Mouse (Mus musculus): ENCODE measurements around the gene Olfr1392.
"Not testable (repeated sequence)": the region's sequence is repeated elsewhere in the genome, so short reads cannot be mapped to it uniquely, and the experiment has no call there.

The Olfr1392 gene

GRCm38 (mm10) chr11:49284982-49285381 is at the start of gene Olfr1392:
TSS of gene Olfr1392 (plus strand) at chr11:49285282.
- not testable (repeated sequence) for DNase-seq (ENCODE audit: low spot score)

- no peak for DNase-seq (ENCODE audit: low spot score)
Measured at GRCm38 (mm10) chr11:49235459-49236207, 49.4 kb upstream of the Olfr1392 start.

GRCm38 (mm10) chr11:49236891-49237290 is 48.2 kb upstream of the Olfr1392 start:
- no peak for DNase-seq (ENCODE audit: low spot score)

- DNase-seq (ENCODE audit: low spot score), result no peak
Measured at GRCm38 (mm10) chr11:49237532-49237931, 47.5 kb upstream of the Olfr1392 start.

GRCm38 (mm10) chr11:49240310-49240709 is 44.8 kb upstream of the Olfr1392 start:
- DNase-seq (ENCODE audit: low spot score), result no peak

GRCm38 (mm10) chr11:49240874-49241273 is 44.2 kb upstream of the Olfr1392 start:
- DNase-seq (ENCODE audit: low spot score), result no peak

- no peak for DNase-seq (ENCODE audit: low spot score)
Measured at GRCm38 (mm10) chr11:49241471-49241870, 43.6 kb upstream of the Olfr1392 start.

GRCm38 (mm10) chr11:49242944-49243626 is 42.0 kb upstream of the Olfr1392 start:
- peak; percentile 59 for DNase-seq (ENCODE audit: low spot score)

- DNase-seq (ENCODE audit: low spot score), result peak; percentile 96
Measured at GRCm38 (mm10) chr11:49243727-49244594, 41.1 kb upstream of the Olfr1392 start, which contains the start of gene Mgat1. TSS of gene Mgat1 (plus strand) at chr11:49244191.

- no peak for DNase-seq (ENCODE audit: low spot score)
Measured at GRCm38 (mm10) chr11:49244595-49244930, 40.5 kb upstream of the Olfr1392 start.

- DNase-seq (ENCODE audit: low spot score), result peak; percentile 31
Measured at GRCm38 (mm10) chr11:49245176-49245575, 39.9 kb upstream of the Olfr1392 start.

GRCm38 (mm10) chr11:49245634-49246415 is 39.3 kb upstream of the Olfr1392 start:
- no peak for DNase-seq (ENCODE audit: low spot score)

GRCm38 (mm10) chr11:49246523-49246922 is 38.6 kb upstream of the Olfr1392 start:
- DNase-seq (ENCODE audit: low spot score), result no peak

GRCm38 (mm10) chr11:49247255-49247654 is 37.8 kb upstream of the Olfr1392 start:
- no peak for DNase-seq (ENCODE audit: low spot score)

- DNase-seq (ENCODE audit: low spot score), result no peak
Measured at GRCm38 (mm10) chr11:49248226-49248973, 36.7 kb upstream of the Olfr1392 start.

- DNase-seq (ENCODE audit: low spot score), result no peak
Measured at GRCm38 (mm10) chr11:49248974-49249700, 35.9 kb upstream of the Olfr1392 start.

- DNase-seq (ENCODE audit: low spot score), result no peak
Measured at GRCm38 (mm10) chr11:49249811-49250421, 35.2 kb upstream of the Olfr1392 start.

- peak; percentile 86 for DNase-seq (ENCODE audit: low spot score)
Measured at GRCm38 (mm10) chr11:49250422-49251379, 34.4 kb upstream of the Olfr1392 start.

- DNase-seq (ENCODE audit: low spot score), result no peak
Measured at GRCm38 (mm10) chr11:49251380-49251761, 33.7 kb upstream of the Olfr1392 start.
